Mouse (Mus musculus) erythroblast, embryonic 14.5 days (primary cell): Measurements from ENCODE around the gene Mum1. TPM values are rescaled to one million over a fixed set of nuclear protein-coding genes. Genes with fewer than 3 reads are reported as not detected.

Experiments used
- H3K27me3 ChIP-seq: 2 replicates; pipeline ENCODE4 v1.6.1; 2012; ENCODE audit warnings: inconsistent platforms; ENCODE audit not compliant: control insufficient read depth
- H3K36me3 ChIP-seq: 2 replicates; pipeline ENCODE4 v1.6.1; 2012; ENCODE audit warnings: mild to moderate bottlenecking, inconsistent platforms; ENCODE audit not compliant: control insufficient read depth
- H3K4me1 ChIP-seq: 2 replicates; pipeline ENCODE4 v1.6.1; 2012; ENCODE audit warnings: inconsistent platforms; ENCODE audit not compliant: control insufficient read depth
- H3K4me3 ChIP-seq: replicated peaks from 2 replicates; pipeline ENCODE3; 2012; ENCODE audit warnings: moderate library complexity, mild to moderate bottlenecking, inconsistent platforms
- H3K9me3 ChIP-seq: 2 replicates; pipeline ENCODE4 v1.6.1; 2012; ENCODE audit warnings: low read length, inconsistent platforms, mixed read lengths; ENCODE audit not compliant: control insufficient read depth
- GATA1 ChIP-seq: IDR thresholded peaks from 2 replicates; pipeline ENCODE4 v1.6.1; 2012; ENCODE audit warnings: low read length, inconsistent platforms, mixed read lengths
- TAL1 ChIP-seq: IDR thresholded peaks from 3 replicates; pipeline ENCODE4 v1.6.1; 2012; ENCODE audit warnings: low read length, inconsistent platforms, mixed read lengths
- polyA plus RNA-seq: library from polyadenylated mRNA; stranded (reverse); fragments of >175 nt; gene quantifications from 2 replicates; pipeline ENCODE4 v1.2.3, GENCODE M21; 2012

Gene Mum1
- polyA plus RNA-seq, 1 experiment = 4.7 TPM

- peaks cover 5% of the 10 kb centered on the region for H3K4me1 ChIP-seq
- H3K9me3 ChIP-seq = peaks cover 5% of the 10 kb centered on the region; the same call in 1 of the 2 replicates
- no peaks in the 10 kb centered on the region for H3K36me3 ChIP-seq
- no peak overlapping the region for H3K4me3 ChIP-seq
- TF ChIP-seq TAL1 (no peak), GATA1 (no peak)
- H3K27me3 ChIP-seq = peaks cover 91% of the 10 kb centered on the region
Measured at GRCm38 (mm10) chr10:80188453-80189024, 37.7 kb upstream of the Mum1 start.

- no peak overlapping the region for H3K4me3 ChIP-seq
- peaks cover 85% of the 10 kb centered on the region for H3K27me3 ChIP-seq
Measured at GRCm38 (mm10) chr10:80189999-80190398, 36.2 kb upstream of the Mum1 start.

GRCm38 (mm10) chr10:80190491-80191051 is 35.7 kb upstream of the Mum1 start:
- Histone ChIP-seq H3K4me3 (peak overlapping the region; percentile 7), H3K4me1 (peaks cover 13% of the 10 kb centered on the region), H3K9me3 (peaks cover 5% of the 10 kb centered on the region; the same call in 1 of the 2 replicates), H3K27me3 (peaks cover 80% of the 10 kb centered on the region), H3K36me3 (no peaks in the 10 kb centered on the region)
- no peak for TF ChIP-seq TAL1
- no peak for TF ChIP-seq GATA1

More at GRCm38 (mm10) chr10:80189999-80190398, 36.2 kb upstream of the Mum1 start:
- Histone ChIP-seq H3K4me1 (peaks cover 13% of the 10 kb centered on the region), H3K9me3 (peaks cover 5% of the 10 kb centered on the region; the same call in 1 of the 2 replicates), H3K36me3 (no peaks in the 10 kb centered on the region)
- TF ChIP-seq TAL1 (no peak), GATA1 (no peak)

DNA sequence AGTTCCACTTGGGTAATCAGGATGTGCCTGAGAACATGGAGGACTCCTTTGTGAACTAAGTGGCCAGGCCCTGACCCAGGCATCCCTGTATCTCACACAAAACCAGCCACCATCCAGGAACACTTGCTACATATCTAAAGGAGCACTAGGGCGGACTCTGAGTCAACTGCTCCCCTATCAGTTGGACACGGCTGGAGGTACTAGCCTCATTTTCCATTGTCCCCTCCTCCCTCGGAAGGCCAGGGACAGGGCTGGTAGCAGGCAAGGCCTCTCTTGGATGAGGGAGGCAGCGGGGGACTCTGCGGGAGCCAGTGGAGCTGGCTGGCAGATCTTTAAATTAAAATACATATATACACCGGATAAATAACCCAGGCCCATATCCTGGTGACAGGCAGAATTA is 32.3 kb upstream of the Mum1 start:
- Histone ChIP-seq H3K36me3 (no peaks in the 10 kb centered on the region), H3K27me3 (peaks cover 47% of the 10 kb centered on the region), H3K4me3 (no peak overlapping the region), H3K9me3 (peaks cover 5% of the 10 kb centered on the region; the same call in 1 of the 2 replicates), H3K4me1 (peaks cover 13% of the 10 kb centered on the region)
- TF ChIP-seq TAL1 = no peak
- no peak for TF ChIP-seq GATA1

DNA sequence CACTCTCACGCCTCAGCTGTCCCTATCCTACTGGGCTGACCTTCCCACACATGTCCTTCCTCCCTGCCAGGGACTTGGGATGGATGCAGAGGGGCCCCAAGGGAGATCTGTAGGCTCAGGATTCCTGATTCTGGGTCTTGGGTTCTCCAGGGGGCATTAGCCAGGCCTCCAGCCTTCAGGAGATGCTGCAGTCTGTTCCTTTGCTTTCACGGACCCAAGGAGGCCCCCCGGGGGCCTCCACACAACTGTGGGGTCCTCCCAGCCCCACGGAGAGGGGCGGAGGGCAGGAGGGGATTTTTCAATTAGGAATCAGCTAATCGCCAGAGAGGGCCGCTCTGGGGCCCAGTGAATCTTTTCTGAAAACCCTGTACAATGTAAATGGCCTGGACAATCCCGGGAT is 31.8 kb upstream of the Mum1 start:
- H3K36me3 ChIP-seq = no peaks in the 10 kb centered on the region
- peaks cover 43% of the 10 kb centered on the region for H3K27me3 ChIP-seq
- H3K9me3 ChIP-seq = peaks cover 5% of the 10 kb centered on the region; the same call in 1 of the 2 replicates
- no peak overlapping the region for H3K4me3 ChIP-seq
- TF ChIP-seq TAL1 (no peak), GATA1 (no peak)
- H3K4me1 ChIP-seq = peaks cover 14% of the 10 kb centered on the region

DNA sequence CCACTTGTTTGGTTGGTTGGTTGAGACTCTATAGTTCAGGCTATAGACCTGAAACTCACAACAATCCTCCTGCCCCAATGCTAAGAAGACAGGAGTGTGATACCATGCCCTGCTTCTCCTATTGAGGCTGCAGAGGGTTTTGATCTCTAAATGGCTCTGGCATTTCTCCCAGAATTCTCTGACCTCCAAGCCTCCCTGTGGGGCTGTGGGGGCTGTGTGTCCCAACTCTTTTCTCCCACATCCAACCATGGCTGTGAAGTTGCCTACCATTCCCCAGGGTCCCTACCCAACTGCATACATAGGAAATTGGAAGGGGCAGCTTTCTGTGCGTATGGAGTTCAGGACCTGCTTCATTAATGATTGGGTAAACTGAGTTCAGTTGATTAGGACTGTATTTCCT is 30.1 kb upstream of the Mum1 start:
- Histone ChIP-seq H3K27me3 (peaks cover 32% of the 10 kb centered on the region), H3K4me1 (peaks cover 13% of the 10 kb centered on the region), H3K9me3 (no peaks in the 10 kb centered on the region), H3K4me3 (no peak overlapping the region), H3K36me3 (no peaks in the 10 kb centered on the region)
- TF ChIP-seq TAL1 = no peak
- TF ChIP-seq GATA1 = no peak

DNA sequence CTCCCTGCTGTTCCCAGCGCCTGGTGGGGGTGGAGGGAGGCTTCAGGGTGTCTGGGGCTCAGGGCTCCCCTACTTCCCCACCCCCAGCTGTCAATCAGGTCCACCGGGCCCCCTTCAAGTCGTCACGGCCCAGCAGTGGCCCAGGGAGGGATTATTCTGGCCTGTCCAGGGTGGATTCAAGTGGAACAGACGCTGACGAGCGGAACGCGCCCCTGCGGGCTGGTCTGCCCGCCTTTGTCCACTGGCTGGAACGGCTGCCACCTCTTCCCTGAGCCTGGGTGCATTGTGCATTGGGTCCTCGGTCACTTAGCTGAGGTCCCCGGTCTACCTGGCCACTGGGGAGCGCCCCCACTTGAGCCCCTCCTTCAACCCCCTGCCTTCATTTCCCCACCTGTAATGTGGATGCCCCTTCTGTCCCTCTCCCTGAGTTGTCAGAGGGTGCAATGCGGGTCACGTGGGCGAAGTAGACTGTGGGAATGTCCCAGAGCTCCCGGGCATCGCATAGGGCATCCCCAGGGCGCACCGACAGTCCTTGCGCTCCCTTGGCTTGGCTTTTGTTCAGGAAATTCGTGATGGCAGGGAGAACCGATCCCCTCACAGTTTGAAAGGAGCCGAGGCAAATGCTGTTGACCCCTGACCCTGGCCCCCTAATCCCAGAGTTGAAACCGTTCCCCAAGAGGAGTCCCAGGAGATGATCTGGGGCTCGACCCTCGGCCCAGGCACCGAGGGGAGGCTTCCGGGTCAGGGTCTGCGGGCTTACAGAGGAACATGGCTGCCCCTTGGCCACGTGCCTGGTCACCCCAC is 29.3 kb upstream of the Mum1 start:
- H3K4me1 ChIP-seq = peaks cover 13% of the 10 kb centered on the region
- TF ChIP-seq GATA1 = no peak
- no peak for TF ChIP-seq TAL1
- H3K27me3 ChIP-seq = peaks cover 24% of the 10 kb centered on the region
- H3K4me3 ChIP-seq = no peak overlapping the region
- no peaks in the 10 kb centered on the region for H3K9me3 ChIP-seq
- no peaks in the 10 kb centered on the region for H3K36me3 ChIP-seq

DNA sequence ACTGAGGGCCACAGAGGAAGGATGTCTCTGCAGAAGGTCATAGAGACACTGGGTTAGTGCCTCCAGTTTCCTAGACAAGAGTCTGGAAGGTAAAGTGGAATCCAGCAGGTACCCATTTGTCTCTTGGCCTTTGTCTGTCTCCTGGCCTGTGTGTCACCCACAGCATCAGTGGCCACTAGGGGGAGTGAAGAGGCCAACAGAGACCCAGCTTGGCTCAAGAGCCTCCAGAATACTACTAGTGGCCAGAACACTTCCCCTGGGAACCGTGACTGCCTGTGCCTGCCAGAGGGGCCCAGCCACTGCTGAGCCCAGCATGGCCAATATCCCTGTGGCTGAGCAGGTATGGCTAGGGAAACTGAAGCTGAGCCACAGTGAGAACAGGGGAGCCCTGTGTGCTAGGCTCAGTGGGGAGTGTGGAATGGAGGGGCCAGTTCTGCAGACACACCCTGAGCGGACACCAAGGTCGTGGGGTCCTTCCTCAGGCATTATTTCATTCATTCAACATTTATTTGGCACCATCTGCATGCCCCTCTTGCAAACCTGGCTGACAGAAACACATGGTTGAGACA is 26.7 kb upstream of the Mum1 start:
- H3K4me1 ChIP-seq = peaks cover 4% of the 10 kb centered on the region
- no peak overlapping the region for H3K4me3 ChIP-seq
- no peaks in the 10 kb centered on the region for H3K36me3 ChIP-seq
- H3K9me3 ChIP-seq = no peaks in the 10 kb centered on the region
- H3K27me3 ChIP-seq = peaks cover 13% of the 10 kb centered on the region; the same call in 1 of the 2 replicates
- TF ChIP-seq TAL1 (no peak), GATA1 (no peak)

DNA sequence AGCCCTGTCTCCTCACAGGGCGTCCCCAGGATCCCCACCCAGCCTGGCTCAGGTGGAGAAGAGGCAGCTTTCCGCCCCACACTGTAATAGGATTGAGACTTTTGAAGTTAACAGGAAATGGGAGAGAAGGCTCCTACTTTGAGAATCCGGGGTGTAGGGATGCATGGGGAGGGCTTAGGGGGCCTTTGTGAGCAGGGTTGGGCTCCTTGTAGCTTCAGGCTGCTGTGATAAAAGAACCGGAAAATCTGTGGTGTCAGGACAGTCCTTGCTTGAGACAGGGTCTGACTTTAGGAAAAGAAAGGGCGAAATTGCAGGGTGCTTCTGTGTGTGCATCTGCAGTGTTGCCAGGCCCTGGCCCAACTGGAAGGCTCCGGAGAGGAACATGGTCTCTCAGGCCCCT is 25.7 kb upstream of the Mum1 start:
- H3K27me3 ChIP-seq = peaks cover 20% of the 10 kb centered on the region

More for the DNA sequence above, 25.7 kb upstream of the Mum1 start:
- Histone ChIP-seq H3K4me1 (peaks cover 4% of the 10 kb centered on the region), H3K9me3 (no peaks in the 10 kb centered on the region), H3K36me3 (no peaks in the 10 kb centered on the region), H3K4me3 (no peak overlapping the region)
- TF ChIP-seq GATA1 (no peak), TAL1 (no peak)
